Mouse (Mus musculus) forelimb bud, embryonic 11.5 days (tissue): ENCODE results near the gene Gm5129.
"Not testable (repeated sequence)": the region's sequence is repeated elsewhere in the genome, so short reads cannot be mapped to it uniquely, and the experiment has no call there.

ENCODE experiments used
- DNase-seq: peaks from one replicate; pipeline ENCODE4 v3.0.0-alpha.2; 2012; ENCODE audit warnings: low read depth, low spot score

Gm5129 gene

GRCm38 (mm10) chr5:29726070-29726469 is 9.7 kb downstream of the Gm5129 start:
- not testable (repeated sequence) for DNase-seq

- DNase-seq, result no peak
Measured at GRCm38 (mm10) chr5:29725369-29725768, 10.4 kb downstream of the Gm5129 start.

- no peak for DNase-seq
Measured at GRCm38 (mm10) chr5:29721159-29721558, 14.6 kb downstream of the Gm5129 start.

GRCm38 (mm10) chr5:29712906-29713305 is 22.8 kb downstream of the Gm5129 start:
- no peak for DNase-seq

- DNase-seq, result no peak
Measured at GRCm38 (mm10) chr5:29711631-29712030, 24.1 kb downstream of the Gm5129 start.

GRCm38 (mm10) chr5:29708258-29708657 is 27.5 kb downstream of the Gm5129 start:
- DNase-seq, result peak; percentile 56

- no peak for DNase-seq
Measured at GRCm38 (mm10) chr5:29707241-29707640, 28.5 kb downstream of the Gm5129 start.

GRCm38 (mm10) chr5:29699520-29700202 is 36.1 kb downstream of the Gm5129 start:
- no peak for DNase-seq

- DNase-seq, result no peak
Measured at GRCm38 (mm10) chr5:29698493-29698892, 37.2 kb downstream of the Gm5129 start.

GRCm38 (mm10) chr5:29688352-29688751 is 47.4 kb downstream of the Gm5129 start:
- no peak for DNase-seq

GRCm38 (mm10) chr5:29687671-29688070 is 48.1 kb downstream of the Gm5129 start:
- peak; percentile 62 for DNase-seq
